Mouse (Mus musculus) testis, adult 2 months (tissue): ENCODE measurements around the gene Pepd.

ENCODE experiments used
- CTCF ChIP-seq: fragments of 200-500 bp; IDR thresholded peaks from 2 replicates; pipeline ENCODE4 v1.5.1; 2012; ENCODE audit warnings: low read depth, mild to moderate bottlenecking, inconsistent platforms, low read length, moderate library complexity; ENCODE audit not compliant: control insufficient read depth, insufficient read depth, insufficient replicate concordance
- POLR2A ChIP-seq: fragments of 200-500 bp; IDR thresholded peaks from 2 replicates; pipeline ENCODE4 v1.6.1; 2012; ENCODE audit warnings: low read depth, mild to moderate bottlenecking, inconsistent platforms, low read length, moderate library complexity; ENCODE audit not compliant: control insufficient read depth

DNA sequence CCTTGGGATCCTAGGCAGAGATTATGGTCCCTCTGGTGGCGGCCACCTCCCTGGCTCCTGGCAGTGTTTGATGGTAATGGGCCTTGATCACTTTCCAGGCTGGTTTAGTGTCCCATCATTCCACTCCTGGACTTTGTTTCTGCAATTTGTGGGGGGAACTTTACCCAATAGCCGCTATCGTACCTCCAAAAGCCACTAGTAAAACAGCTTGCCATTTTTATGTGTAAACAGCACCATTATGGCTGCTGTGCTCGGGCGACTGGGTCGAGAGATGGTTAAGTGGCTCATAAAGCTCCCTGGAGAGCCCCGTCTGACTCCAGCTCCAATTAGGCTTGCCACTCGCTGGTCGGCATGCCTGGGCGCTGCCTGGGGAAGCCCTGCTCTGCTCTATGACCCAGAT, 59.6 kb downstream of the Pepd start:
- no peak for TF ChIP-seq POLR2A
- no peak for TF ChIP-seq CTCF
